Mouse (Mus musculus) hindbrain, embryonic 10.5 days (tissue): ENCODE data around the gene Efhd2. TPM values are rescaled to one million over a fixed set of nuclear protein-coding genes. Genes with fewer than 3 reads are reported as not detected.

Experiments used
- DNase-seq: peaks from one replicate; pipeline ENCODE4 v3.0.0-alpha.2; 2017; ENCODE audit warnings: low spot score
- H3K27ac ChIP-seq: fragments of 300-500 bp; sonication (generic); 2 replicates; pipeline ENCODE4 v1.5.1; 2016; ENCODE audit warnings: mild to moderate bottlenecking, moderate library complexity
- H3K27me3 ChIP-seq: fragments of 300-500 bp; sonication (generic); 2 replicates; pipeline ENCODE4 v1.6.1; 2016; ENCODE audit warnings: mild to moderate bottlenecking; ENCODE audit not compliant: poor library complexity, insufficient read depth, severe bottlenecking
- H3K36me3 ChIP-seq: fragments of 300-500 bp; sonication (generic); 2 replicates; pipeline ENCODE4 v1.6.1; 2016; ENCODE audit warnings: mild to moderate bottlenecking, moderate library complexity
- H3K4me1 ChIP-seq: fragments of 300-500 bp; sonication (generic); replicated peaks from 2 replicates; pipeline ENCODE4 v1.6.1; 2016; ENCODE audit warnings: mild to moderate bottlenecking
- H3K4me3 ChIP-seq: fragments of 300-500 bp; sonication (generic); 2 replicates; pipeline ENCODE4 v1.5.1; 2016; ENCODE audit warnings: mild to moderate bottlenecking, moderate library complexity
- H3K9me3 ChIP-seq: fragments of 300-500 bp; sonication (generic); 2 replicates; pipeline ENCODE4 v1.6.1; 2016; ENCODE audit warnings: mild to moderate bottlenecking, moderate library complexity
- WGBS: fragments of 180-500 bp; shearing (Covaris S2); methylation state at CpG from one replicate; pipeline ENCODE4 v1.1.7; 2016; 5-methylcytosine and 5-hydroxymethylcytosine counted together
- polyA plus RNA-seq: library from polyadenylated mRNA; unstranded; fragments of >200 nt; fragmentation: Nextera tagmentation; extraction: Ambion mirVana; gene quantifications from 2 replicates; pipeline ENCODE4 v1.2.1, GENCODE M21; 2016

Efhd2 gene
- polyA plus RNA-seq = 51.4 and 61.3 TPM in 2 replicates

DNA sequence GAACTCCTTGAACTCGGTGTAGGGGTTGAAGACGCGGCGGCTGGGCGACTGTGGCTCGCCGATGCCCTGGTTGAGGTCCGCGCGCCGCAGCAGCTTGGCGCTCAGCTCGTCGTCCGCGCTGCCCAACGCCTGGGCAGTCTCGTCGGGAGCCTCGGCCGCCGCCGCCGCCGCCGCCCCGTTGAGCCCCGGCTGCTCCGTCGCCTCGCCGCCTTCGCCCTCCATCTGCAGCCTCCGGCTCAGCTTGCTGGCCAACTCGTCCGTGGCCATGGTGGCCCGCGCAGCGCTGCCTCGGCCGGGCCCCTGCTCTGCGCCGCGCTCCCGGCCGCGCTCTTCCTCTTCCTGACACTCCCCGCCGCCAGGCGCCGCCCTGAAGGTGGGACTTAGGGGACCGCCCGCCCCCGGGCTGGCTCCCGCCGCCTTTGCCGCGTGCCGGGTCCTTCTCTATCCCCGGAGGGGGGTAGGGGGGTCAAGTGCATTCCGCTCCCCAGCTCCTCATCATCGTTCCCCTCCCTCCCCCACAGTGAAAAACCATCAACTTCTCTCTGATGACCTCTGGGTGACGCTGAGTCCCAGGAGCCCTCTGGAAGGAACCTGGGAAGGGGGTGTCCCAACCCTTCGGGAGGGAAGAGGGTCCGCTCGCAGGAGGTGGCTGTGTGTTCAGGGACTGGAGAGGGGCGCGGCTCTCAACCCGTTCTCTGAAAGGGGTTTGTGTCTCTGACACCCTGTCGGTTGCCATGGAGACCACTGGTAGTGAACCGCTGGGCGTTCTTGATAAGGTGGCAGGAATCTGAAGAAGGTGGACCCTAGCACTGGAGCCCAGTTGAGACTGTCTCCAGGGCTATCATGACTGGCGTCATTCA, at the start of gene Efhd2:
Efhd2 (minus strand) TSS at position 320 of the 860 bp plus-strand sequence.
- peaks cover 13% of the 10 kb centered on the region; the same call in 1 of the 2 replicates for H3K36me3 ChIP-seq
- H3K27ac ChIP-seq = peak within 1 kb of the TSS; percentile 90
- no peaks in the 10 kb centered on the region for H3K9me3 ChIP-seq
- H3K4me3 ChIP-seq = peak within 1 kb of the TSS; percentile 78
- peaks cover 47% of the 10 kb centered on the region for H3K4me1 ChIP-seq
- WGBS = under 1% methylated on average over 73 of the region's 73 CpGs
- peak; percentile 76 for DNase-seq
- peaks cover 25% of the 10 kb centered on the region; the same call in 1 of the 2 replicates for H3K27me3 ChIP-seq

DNA sequence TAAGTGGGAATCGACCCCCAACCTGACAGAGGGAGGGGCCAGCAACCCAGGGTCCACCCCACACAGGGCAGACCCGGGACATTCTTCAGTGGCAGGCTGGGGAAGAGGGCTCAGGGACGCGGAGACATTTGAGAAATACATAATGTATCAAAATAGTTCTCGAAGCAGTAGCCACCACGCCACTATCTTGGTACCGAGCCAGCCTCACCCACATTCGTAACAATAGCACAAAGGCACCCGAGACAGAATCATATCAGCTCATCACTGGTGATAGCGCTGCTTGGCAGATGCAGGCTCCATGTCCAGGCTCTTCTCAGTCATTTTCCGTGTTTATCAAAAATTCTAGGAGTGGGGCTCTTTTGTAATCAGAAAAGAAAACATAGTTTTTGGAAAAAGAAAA, 49.2 kb upstream of the Efhd2 start:
- H3K9me3 ChIP-seq = no peaks in the 10 kb centered on the region
- no peak for DNase-seq
- no peak overlapping the region for H3K4me3 ChIP-seq
- no peaks in the 10 kb centered on the region for H3K27me3 ChIP-seq
- H3K27ac ChIP-seq = no peak overlapping the region
- 90% methylated on average over 11 of the region's 11 CpGs for WGBS
- no peaks in the 10 kb centered on the region for H3K36me3 ChIP-seq
- H3K4me1 ChIP-seq = peaks cover under 1% of the 10 kb centered on the region

DNA sequence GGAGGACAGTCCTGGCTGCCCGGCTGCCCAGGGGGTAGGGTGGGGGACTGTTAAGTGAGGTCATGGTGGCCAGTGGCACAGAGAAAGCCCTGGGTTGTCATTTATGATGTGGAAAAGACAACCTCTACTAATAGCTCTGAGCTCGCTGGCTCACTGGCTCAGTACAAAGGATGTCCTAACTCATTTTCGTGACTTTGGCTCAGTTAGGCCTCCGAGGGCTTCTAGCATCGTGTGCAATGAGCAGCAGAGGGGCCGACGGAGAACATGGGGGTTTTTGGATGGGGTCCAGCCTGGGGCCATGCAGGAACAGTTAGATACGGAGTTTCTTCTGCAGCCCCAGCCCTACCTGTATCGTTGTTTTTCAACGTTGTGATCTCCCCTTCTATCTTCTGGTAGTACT, 45.7 kb upstream of the Efhd2 start:
- H3K36me3 ChIP-seq = no peaks in the 10 kb centered on the region
- H3K9me3 ChIP-seq = no peaks in the 10 kb centered on the region
- H3K27ac ChIP-seq = no peak overlapping the region; the same call in 1 of the 2 replicates
- DNase-seq = no peak
- whole genome bisulfite sequencing = 94% methylated on average over 10 of the region's 10 CpGs
- no peak overlapping the region for H3K4me3 ChIP-seq
- H3K4me1 ChIP-seq = peaks cover 22% of the 10 kb centered on the region
- H3K27me3 ChIP-seq = no peaks in the 10 kb centered on the region

DNA sequence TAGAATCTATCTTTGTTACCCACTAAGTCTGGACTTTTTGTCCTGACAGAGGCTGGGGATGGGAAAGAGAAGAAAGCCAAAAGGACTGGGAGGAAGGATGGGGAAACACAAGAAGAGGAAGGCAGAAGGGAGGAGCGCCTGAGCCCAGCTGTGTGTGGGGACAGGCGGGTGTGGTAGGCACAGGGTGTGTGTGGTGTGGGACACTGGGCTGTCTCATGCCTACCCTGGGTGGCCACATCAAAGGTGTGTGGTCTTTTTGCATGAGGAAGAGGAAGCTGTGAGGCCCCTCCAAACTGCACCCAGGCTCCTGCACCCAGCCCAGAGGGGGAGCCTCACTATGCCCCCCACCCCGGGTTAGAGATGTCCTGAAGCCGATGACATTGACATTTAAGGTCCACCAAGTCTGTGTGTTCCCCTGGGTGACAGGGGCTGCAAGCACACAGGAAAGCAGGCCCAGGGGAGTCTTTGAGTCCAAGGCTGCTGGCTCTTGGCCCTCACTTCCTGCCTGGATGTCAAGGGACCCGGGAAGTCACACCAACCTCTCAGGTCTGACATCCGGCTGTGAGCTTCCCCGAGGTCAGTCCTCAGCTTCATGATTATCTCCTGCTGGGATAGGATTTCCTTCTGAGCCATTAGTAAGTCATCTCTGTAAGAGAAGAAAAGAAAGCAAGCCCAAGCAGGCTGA, 43.2 kb upstream of the Efhd2 start:
- Histone ChIP-seq H3K4me1 (peaks cover 39% of the 10 kb centered on the region), H3K27me3 (no peaks in the 10 kb centered on the region), H3K4me3 (no peak overlapping the region), H3K36me3 (no peaks in the 10 kb centered on the region), H3K9me3 (no peaks in the 10 kb centered on the region), H3K27ac (peak overlapping the region; percentile 41; the same call in 1 of the 2 replicates)
- no peak for DNase-seq
- 73% methylated on average over 7 of the region's 7 CpGs for WGBS

DNA sequence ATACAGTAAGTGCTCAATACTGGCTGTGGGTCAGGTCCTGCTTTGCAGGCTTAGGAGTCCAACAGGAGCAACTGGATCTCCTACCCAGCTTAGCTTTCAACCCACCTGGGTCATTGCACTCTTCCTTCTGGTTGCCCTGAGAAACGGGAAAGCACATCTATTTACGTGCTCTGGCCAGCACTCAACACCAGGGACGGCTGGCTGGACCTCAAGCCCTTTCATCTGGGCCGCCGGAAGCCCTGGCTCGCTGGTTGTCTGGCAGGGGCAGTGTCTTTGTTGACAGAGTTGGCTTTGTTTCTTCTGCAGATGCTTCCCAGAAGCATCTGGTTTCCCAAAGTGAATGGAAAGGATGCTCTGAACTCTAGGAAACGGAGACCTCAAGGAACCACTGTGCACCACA, 39.3 kb upstream of the Efhd2 start:
- Histone ChIP-seq H3K4me1 (peaks cover 39% of the 10 kb centered on the region), H3K4me3 (no peak overlapping the region), H3K36me3 (no peaks in the 10 kb centered on the region), H3K27ac (peak overlapping the region; percentile 62), H3K9me3 (no peaks in the 10 kb centered on the region), H3K27me3 (no peaks in the 10 kb centered on the region)
- peak; percentile 41 for DNase-seq
- 30% methylated on average over 7 of the region's 7 CpGs for whole genome bisulfite sequencing

DNA sequence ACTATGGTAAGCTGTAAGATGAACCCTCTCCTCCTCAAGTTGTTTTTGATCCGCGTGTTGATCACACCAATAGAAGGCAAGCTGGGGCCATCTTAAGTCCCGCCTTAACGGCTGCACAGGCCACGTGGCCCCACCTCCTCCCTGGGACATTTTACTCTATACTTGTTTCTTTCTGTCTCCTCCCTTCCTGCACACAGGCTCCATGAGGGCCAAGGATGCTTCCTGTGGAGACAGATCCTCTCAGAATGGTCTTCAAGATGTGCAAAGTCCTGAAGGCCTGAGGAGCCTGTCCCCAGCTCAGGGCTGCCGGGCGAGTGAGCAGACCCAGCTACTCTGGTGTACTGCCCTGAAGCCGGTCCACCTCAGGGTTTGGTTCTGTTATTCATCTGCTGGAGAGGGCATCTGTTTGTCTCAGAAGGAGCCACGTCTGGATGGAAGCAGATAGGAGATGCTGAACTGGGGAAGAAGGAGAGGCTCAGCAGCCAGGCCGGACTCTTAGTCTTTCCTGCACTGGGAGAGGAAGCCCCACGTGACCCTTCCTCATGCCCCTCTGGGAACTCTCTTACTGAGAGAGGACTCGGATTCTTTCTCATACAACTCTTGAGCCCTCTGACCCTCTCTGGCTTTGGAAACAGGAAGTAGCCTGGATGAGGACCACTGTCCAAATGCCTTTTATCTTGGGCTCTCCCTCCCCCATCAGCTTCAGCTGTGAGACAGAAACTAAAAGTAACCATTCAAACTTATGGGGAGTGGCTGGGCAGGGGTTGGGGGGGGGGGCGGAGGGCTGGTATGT, 38.7 kb upstream of the Efhd2 start:
- peak; percentile 20 for DNase-seq
- WGBS = 66% methylated on average over 13 of the region's 13 CpGs
- H3K4me1 ChIP-seq = peaks cover 37% of the 10 kb centered on the region
- H3K36me3 ChIP-seq = no peaks in the 10 kb centered on the region
- H3K27me3 ChIP-seq = no peaks in the 10 kb centered on the region
- no peaks in the 10 kb centered on the region for H3K9me3 ChIP-seq
- H3K27ac ChIP-seq = peak overlapping the region; percentile 62
- H3K4me3 ChIP-seq = no peak overlapping the region

DNA sequence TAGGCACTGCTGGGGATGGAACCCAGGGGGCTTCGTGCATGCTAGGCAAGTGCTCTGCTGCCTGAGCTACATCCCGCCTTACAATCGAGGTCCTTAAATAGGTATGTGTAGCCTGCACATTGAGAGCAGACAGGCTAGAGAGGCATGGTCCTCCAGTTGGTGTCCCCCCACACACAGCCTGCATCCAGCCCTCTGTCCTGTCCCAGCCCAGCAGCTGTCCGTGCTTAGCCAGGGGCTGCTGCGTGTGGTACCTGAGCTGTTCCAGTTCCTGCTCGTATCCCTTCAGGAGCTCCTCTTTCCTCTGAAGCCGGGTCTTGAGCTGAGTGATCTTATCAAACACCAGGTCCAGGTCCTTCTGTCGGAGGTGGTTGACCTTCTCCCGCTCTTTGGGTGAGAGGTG, 30.0 kb upstream of the Efhd2 start:
- no peaks in the 10 kb centered on the region for H3K36me3 ChIP-seq
- no peak overlapping the region for H3K4me3 ChIP-seq
- peaks cover 4% of the 10 kb centered on the region; the same call in 1 of the 2 replicates for H3K27me3 ChIP-seq
- H3K4me1 ChIP-seq = peaks cover 52% of the 10 kb centered on the region
- no peaks in the 10 kb centered on the region for H3K9me3 ChIP-seq
- H3K27ac ChIP-seq = peak overlapping the region; percentile 67
- DNase-seq = no peak
- 85% methylated on average over 9 of the region's 9 CpGs for WGBS

DNA sequence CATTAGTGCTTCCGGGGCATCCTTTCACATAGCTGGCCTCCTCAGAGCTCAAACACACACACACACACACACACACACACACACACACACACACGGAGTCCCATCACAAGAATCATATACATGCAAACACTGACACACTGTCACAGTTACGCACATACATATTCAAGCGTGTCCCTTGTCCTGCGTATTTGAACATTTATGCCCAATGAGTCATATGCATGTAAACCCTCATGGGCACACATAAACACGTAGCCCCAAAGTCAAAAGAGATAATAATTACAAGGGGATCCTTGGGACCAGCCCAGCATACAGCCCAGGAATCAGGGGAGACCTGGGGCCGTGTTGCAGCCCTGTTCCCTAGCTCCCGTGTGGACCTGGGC, 27.7 kb upstream of the Efhd2 start:
- Histone ChIP-seq H3K9me3 (no peaks in the 10 kb centered on the region), H3K27ac (peak overlapping the region; percentile 90), H3K27me3 (peaks cover 4% of the 10 kb centered on the region; the same call in 1 of the 2 replicates), H3K4me1 (peaks cover 75% of the 10 kb centered on the region), H3K4me3 (no peak overlapping the region), H3K36me3 (no peaks in the 10 kb centered on the region)
- DNase-seq = no peak
- 86% methylated on average over 8 of the region's 8 CpGs for WGBS

DNA sequence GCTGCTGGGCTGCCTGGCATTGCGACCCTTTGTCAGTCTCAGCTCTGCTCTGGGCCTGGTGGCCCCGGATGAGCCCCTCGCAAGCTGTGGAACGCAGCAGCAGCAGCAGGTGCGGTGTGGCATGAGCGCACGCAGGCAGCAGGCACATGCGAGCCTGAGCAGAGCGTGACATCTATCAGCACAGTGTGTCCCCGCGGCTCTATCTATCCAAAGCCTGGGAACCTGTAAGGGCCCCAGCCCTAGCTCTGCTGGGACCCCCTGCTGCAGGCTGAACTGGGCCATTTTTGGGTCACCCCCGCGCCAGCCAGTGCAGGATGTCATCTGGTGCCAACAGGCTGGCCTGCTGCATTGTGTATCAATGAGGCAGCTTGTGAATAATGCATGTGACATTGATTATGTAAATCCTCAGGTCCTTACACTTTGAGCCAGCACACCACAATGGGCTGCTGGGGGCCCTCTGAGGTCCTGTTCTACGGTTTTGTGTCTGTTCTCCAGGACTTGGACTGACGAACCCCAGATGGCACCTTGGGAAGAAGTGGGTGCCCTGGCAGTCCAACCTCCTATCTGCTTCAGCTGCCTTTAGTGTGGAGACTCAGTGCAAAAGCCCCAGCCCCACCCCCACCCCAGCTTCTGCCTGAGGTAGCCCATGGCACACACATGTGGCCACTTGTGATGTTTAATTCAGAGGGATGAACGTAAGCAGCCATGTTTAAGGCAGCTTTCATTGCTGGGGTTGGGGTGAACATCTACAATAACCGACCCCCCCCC, 27.2 kb upstream of the Efhd2 start:
- H3K9me3 ChIP-seq = no peaks in the 10 kb centered on the region
- peak overlapping the region; percentile 90 for H3K27ac ChIP-seq
- H3K36me3 ChIP-seq = no peaks in the 10 kb centered on the region
- peak overlapping the region; percentile 5 for H3K4me3 ChIP-seq
- peaks cover 4% of the 10 kb centered on the region; the same call in 1 of the 2 replicates for H3K27me3 ChIP-seq
- peaks cover 79% of the 10 kb centered on the region for H3K4me1 ChIP-seq
- WGBS = 28% methylated on average over 17 of the region's 17 CpGs
- peak; percentile 75 for DNase-seq

DNA sequence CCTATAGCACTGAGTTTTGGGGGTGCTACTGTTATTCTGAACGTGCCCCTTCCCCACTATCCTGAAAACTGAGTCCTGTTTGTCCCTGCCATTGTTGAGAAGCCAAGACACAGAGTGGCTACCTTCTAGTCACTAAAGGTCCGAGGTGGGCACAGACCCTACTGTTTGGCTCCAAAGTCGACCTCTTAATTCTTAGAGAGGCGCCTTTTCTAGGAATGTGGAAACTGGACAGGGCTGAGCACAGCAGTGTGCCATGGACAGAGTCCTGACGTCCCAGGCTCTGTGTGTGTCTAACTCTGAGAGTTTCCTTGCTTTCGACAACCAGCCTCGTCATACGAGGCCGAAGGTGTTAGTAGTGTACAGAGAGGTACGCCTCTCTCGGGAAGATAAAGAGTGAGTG, 25.7 kb upstream of the Efhd2 start:
- Histone ChIP-seq H3K4me3 (no peak overlapping the region), H3K9me3 (no peaks in the 10 kb centered on the region), H3K36me3 (no peaks in the 10 kb centered on the region), H3K4me1 (peaks cover 88% of the 10 kb centered on the region), H3K27ac (peak overlapping the region; percentile 90), H3K27me3 (peaks cover 4% of the 10 kb centered on the region; the same call in 1 of the 2 replicates)
- 58% methylated on average over 11 of the region's 11 CpGs for WGBS
- DNase-seq = no peak

DNA sequence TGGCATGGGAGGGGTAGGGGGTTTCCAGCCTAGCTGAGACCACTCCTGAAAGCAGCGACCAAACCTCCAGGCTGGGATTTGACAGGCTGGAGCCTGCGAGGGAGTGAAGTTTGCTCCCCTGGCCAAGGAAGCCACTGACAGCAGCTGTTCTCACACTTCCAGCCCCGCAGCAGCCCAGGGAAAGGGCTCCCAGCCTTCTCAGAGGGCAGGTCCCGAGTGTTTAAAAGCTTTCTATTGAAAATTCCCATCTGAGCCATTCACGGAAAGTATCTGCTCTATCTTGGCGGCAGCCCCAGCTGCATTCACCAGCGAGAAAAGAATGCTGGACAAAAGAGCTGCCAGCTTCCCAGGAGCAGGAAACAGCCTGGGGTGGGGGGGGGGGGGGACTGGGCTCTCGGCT, 25.2 kb upstream of the Efhd2 start:
- H3K4me1 ChIP-seq = peaks cover 84% of the 10 kb centered on the region
- H3K36me3 ChIP-seq = no peaks in the 10 kb centered on the region
- WGBS = 6% methylated on average over 8 of the region's 8 CpGs
- peak; percentile 67 for DNase-seq
- H3K27ac ChIP-seq = peak overlapping the region; percentile 90
- H3K4me3 ChIP-seq = peak overlapping the region; percentile 22
- peaks cover 3% of the 10 kb centered on the region; the same call in 1 of the 2 replicates for H3K27me3 ChIP-seq
- H3K9me3 ChIP-seq = no peaks in the 10 kb centered on the region

DNA sequence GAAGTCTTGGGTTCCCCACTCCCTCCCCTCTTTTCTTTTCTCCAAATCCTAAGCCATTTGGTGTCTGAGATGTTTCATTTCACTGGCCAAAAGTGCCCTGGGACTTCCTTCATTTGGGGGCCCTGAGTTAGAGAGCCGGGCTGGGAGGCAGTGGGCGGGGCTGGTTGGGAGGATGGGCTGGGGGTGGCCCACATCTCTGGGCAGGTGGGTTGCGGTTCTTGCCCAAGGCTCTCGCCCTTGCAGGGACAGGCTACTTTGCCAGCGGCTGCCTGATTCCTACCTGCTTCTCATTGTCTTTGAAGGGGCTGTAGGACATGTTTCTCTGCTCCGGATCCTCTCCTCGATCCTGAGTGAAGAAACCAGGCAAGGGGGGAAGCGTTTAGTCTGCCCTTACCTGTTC, 24.2 kb upstream of the Efhd2 start:
- H3K4me1 ChIP-seq = peaks cover 79% of the 10 kb centered on the region

More for the DNA sequence above, 24.2 kb upstream of the Efhd2 start:
- Histone ChIP-seq H3K36me3 (no peaks in the 10 kb centered on the region), H3K4me3 (no peak overlapping the region), H3K9me3 (no peaks in the 10 kb centered on the region), H3K27ac (peak overlapping the region; percentile 90), H3K27me3 (no peaks in the 10 kb centered on the region)
- WGBS = 84% methylated on average over 8 of the region's 8 CpGs
- no peak for DNase-seq
